Comparison of ENCODE assay signal across 9 mouse cellular contexts in genomic region chr14:99044718-99045117, GRCm38 (mm10). TPM values are rescaled to one million over a fixed set of nuclear protein-coding genes. Genes with fewer than 3 reads are reported as not detected.
DNase-seq lines count a peak whose midpoint lies in the region; ATAC-seq and TF ChIP-seq lines count a peak whose summit lies in the region.
"Had no signal": no experiment of that assay in that cellular context is flagged by ENCODE, and none has a peak within 500 bp of the region (broad histone marks: within the 10 kb centered on the region; RNA-seq: fewer than 3 reads in every experiment).

No protein-coding gene starts in this region.

- ATAC-seq in lung, embryonic 16.5 days (ENCODE audit: low read depth): no peak
- ATAC-seq in embryonic facial prominence, embryonic 15.5 days (ENCODE audit: insufficient number of reproducible peaks, low FRiP score, low TSS enrichment, low read depth): no peak
- no peak for ATAC-seq in limb, embryonic 12.5 days (ENCODE audit: insufficient number of reproducible peaks, insufficient read depth, low FRiP score, low TSS enrichment, low read depth)
- ATAC-seq in stomach, embryonic 14.5 days (ENCODE audit: insufficient number of reproducible peaks, insufficient read depth, low FRiP score, low read depth): no peak
- ATAC-seq in inflammation-experienced regulatory T-cells, adult 6 months: no peak

- peak overlapping the region; percentile 98 for H3K4me3 ChIP-seq in lung, embryonic 16.5 days (ENCODE audit: low read length)
- H3K4me3 ChIP-seq in lung, adult 2 months (replicated peaks; ENCODE audit: extremely low read depth, low read depth, low read length): no peak overlapping the region
- H3K4me3 ChIP-seq in embryonic facial prominence, embryonic 15.5 days (replicated peaks): peak overlapping the region; percentile 81
- peak overlapping the region; percentile 92 for H3K4me3 ChIP-seq in limb, embryonic 12.5 days (replicated peaks)
- peak overlapping the region; percentile 97 for H3K4me3 ChIP-seq in stomach, embryonic 14.5 days (ENCODE audit: low read depth, low read length)

- no peak for DNase-seq in lung, adult 2 months
- no peak for DNase-seq in adrenal gland, adult 2 months
- DNase-seq in kidney, adult 18-20 months: no peak

- H3K9me3 ChIP-seq in lung, embryonic 16.5 days (ENCODE audit: control insufficient read depth, low read length): no peaks in the 10 kb centered on the region
- H3K9me3 ChIP-seq in embryonic facial prominence, embryonic 15.5 days (replicated peaks): no peaks in the 10 kb centered on the region
- H3K9me3 ChIP-seq in limb, embryonic 12.5 days: no peaks in the 10 kb centered on the region
- H3K9me3 ChIP-seq in stomach, embryonic 14.5 days (ENCODE audit: control insufficient read depth, low read depth, low read length): no peaks in the 10 kb centered on the region

- no peak for TF ChIP-seq CTCF in lung, adult 2 months (IDR thresholded peaks at IDR 0.05; ENCODE audit: insufficient read depth, low read length)

- peak overlapping the region; percentile 74 for H3K4me2 ChIP-seq in lung, embryonic 16.5 days (ENCODE audit: low read depth, low read length)
- peak overlapping the region; percentile 73 for H3K4me2 ChIP-seq in embryonic facial prominence, embryonic 15.5 days (replicated peaks)
- H3K4me2 ChIP-seq in limb, embryonic 12.5 days: peak overlapping the region; percentile 70
- peak overlapping the region; percentile 71 for H3K4me2 ChIP-seq in stomach, embryonic 14.5 days (replicated peaks; ENCODE audit: low read depth, low read length)

- peaks cover 17% of the 10 kb centered on the region for H3K4me1 ChIP-seq in lung, embryonic 16.5 days (replicated peaks; ENCODE audit: control insufficient read depth, insufficient read depth, low read length)
- H3K4me1 ChIP-seq in lung, adult 2 months (ENCODE audit: control insufficient read depth, insufficient read depth, low read length): peaks cover 3% of the 10 kb centered on the region; the same call in 1 of the 2 replicates
- peaks cover 28% of the 10 kb centered on the region for H3K4me1 ChIP-seq in embryonic facial prominence, embryonic 15.5 days
- H3K4me1 ChIP-seq in limb, embryonic 12.5 days (replicated peaks): peaks cover 30% of the 10 kb centered on the region
- peaks cover 7% of the 10 kb centered on the region for H3K4me1 ChIP-seq in stomach, embryonic 14.5 days (ENCODE audit: control insufficient read depth, insufficient read depth, low read length)

- TF ChIP-seq POLR2A in lung, adult 2 months (IDR thresholded peaks at IDR 0.05; ENCODE audit: borderline replicate concordance, extremely low read depth, low read depth, low read length): no peak

- H3K36me3 ChIP-seq in lung, embryonic 16.5 days (ENCODE audit: control insufficient read depth, insufficient read depth, low read length): no peaks in the 10 kb centered on the region
- H3K36me3 ChIP-seq in embryonic facial prominence, embryonic 15.5 days: no peaks in the 10 kb centered on the region
- 0 out of 2 replicates have a peak, but pooled peaks cover 3% of the 10 kb centered on the region for H3K36me3 ChIP-seq in limb, embryonic 12.5 days
- H3K36me3 ChIP-seq in stomach, embryonic 14.5 days (ENCODE audit: control insufficient read depth, insufficient read depth, low read length): no peaks in the 10 kb centered on the region; the same call in 1 of the 2 replicates

- 2% methylated on average over 5 of the region's 5 CpGs for WGBS in lung, embryonic 16.5 days
- 5% methylated on average over 5 of the region's 5 CpGs for WGBS in lung, adult 2 months
- 6% methylated on average over 5 of the region's 5 CpGs for WGBS in embryonic facial prominence, embryonic 15.5 days
- 5% methylated on average over 5 of the region's 5 CpGs for WGBS in limb, embryonic 12.5 days
- WGBS in stomach, embryonic 14.5 days: 3% methylated on average over 5 of the region's 5 CpGs

- no peak overlapping the region for H3K27ac ChIP-seq in lung, embryonic 16.5 days (ENCODE audit: low read length)
- H3K27ac ChIP-seq in embryonic facial prominence, embryonic 15.5 days (replicated peaks): no peak overlapping the region
- no peak overlapping the region for H3K27ac ChIP-seq in limb, embryonic 12.5 days
- no peak overlapping the region for H3K27ac ChIP-seq in stomach, embryonic 14.5 days (ENCODE audit: low read length)

- H3K9ac ChIP-seq in lung, embryonic 16.5 days (ENCODE audit: low read length): peak overlapping the region; percentile 99
- H3K9ac ChIP-seq in embryonic facial prominence, embryonic 15.5 days: no peak overlapping the region
- H3K9ac ChIP-seq in limb, embryonic 12.5 days (replicated peaks): peak overlapping the region; percentile 95
- peak overlapping the region; percentile 88; the same call in 1 of the 2 replicates for H3K9ac ChIP-seq in stomach, embryonic 14.5 days (replicated peaks; ENCODE audit: low read depth, low read length)

- no peaks in the 10 kb centered on the region for H3K27me3 ChIP-seq in lung, embryonic 16.5 days (ENCODE audit: control insufficient read depth, insufficient read depth, low read depth, low read length)
- no peaks in the 10 kb centered on the region for H3K27me3 ChIP-seq in embryonic facial prominence, embryonic 15.5 days
- no peaks in the 10 kb centered on the region for H3K27me3 ChIP-seq in limb, embryonic 12.5 days
- H3K27me3 ChIP-seq in stomach, embryonic 14.5 days (ENCODE audit: control insufficient read depth, insufficient read depth, low read length): no peaks in the 10 kb centered on the region

RNA-seq across cellular contexts. Expression of gene Mzt1, which starts 1.2 kb away (rescaled TPM):
- polyA plus RNA-seq in lung, embryonic 16.5 days (2015; fragmentation: Nextera tagmentation; extraction: Ambion mirVana): 63.5 and 68.2 TPM in 2 replicates
- 5.4 and 12.3 TPM in 2 replicates for polyA plus RNA-seq in lung, adult 2 months (2012; rRNA removed)
- polyA plus RNA-seq in embryonic facial prominence, embryonic 15.5 days (2015; fragmentation: Nextera tagmentation; extraction: Ambion mirVana): 64.3 and 69.2 TPM in 2 replicates
- polyA plus RNA-seq in limb, embryonic 12.5 days (2016; fragmentation: Nextera tagmentation; extraction: Ambion mirVana): 122 and 124 TPM in 2 replicates
- 75.8 and 78.7 TPM in 2 replicates for polyA plus RNA-seq in stomach, embryonic 14.5 days (2014; fragmentation: Nextera tagmentation; extraction: Ambion mirVana)
- total RNA-seq in adrenal gland, adult 2 months (2021): 10 to 100 TPM; 23.5 to 30.3 TPM
- polyA plus RNA-seq in adrenal gland, adult 2 months (2012; rRNA removed): 3.4 and 5.1 TPM in 2 replicates
- 10 to 100 TPM; 44.2 to 63.1 (median 54.6) TPM for polyA plus RNA-seq in inflammation-experienced regulatory T-cells, adult 6 months (2017; shearing (Covaris generic))

RNA-seq across cellular contexts. Expression of gene Bora, which starts 1.3 kb away (rescaled TPM):
- 71.3 and 72.4 TPM in 2 replicates for polyA plus RNA-seq in lung, embryonic 16.5 days (2015; fragmentation: Nextera tagmentation; extraction: Ambion mirVana)
- 0.49 and 1.3 TPM in 2 replicates for polyA plus RNA-seq in lung, adult 2 months (2012; rRNA removed)
- 46.7 and 48.5 TPM in 2 replicates for polyA plus RNA-seq in embryonic facial prominence, embryonic 15.5 days (2015; fragmentation: Nextera tagmentation; extraction: Ambion mirVana)
- 102 and 118 TPM in 2 replicates for polyA plus RNA-seq in limb, embryonic 12.5 days (2016; fragmentation: Nextera tagmentation; extraction: Ambion mirVana)
- polyA plus RNA-seq in stomach, embryonic 14.5 days (2014; fragmentation: Nextera tagmentation; extraction: Ambion mirVana): 70.7 and 74.0 TPM in 2 replicates
- 1 to 10 TPM; 1.8 to 2.4 TPM for total RNA-seq in adrenal gland, adult 2 months (2021)
- 0.70 and 0.75 TPM in 2 replicates for polyA plus RNA-seq in adrenal gland, adult 2 months (2012; rRNA removed)
- polyA plus RNA-seq in inflammation-experienced regulatory T-cells, adult 6 months (2017; shearing (Covaris generic)): 10 to 100 TPM; 26.1 to 38.9 (median 33.8) TPM

RNA-seq across cellular contexts. Expression of gene Rpl36a-ps1, which starts 50.6 kb away (rescaled TPM):
- polyA plus RNA-seq in lung, embryonic 16.5 days (2015; fragmentation: Nextera tagmentation; extraction: Ambion mirVana): 1.7 and 5.7 TPM in 2 replicates
- not detected in 2 replicates for polyA plus RNA-seq in lung, adult 2 months (2012; rRNA removed)
- polyA plus RNA-seq in embryonic facial prominence, embryonic 15.5 days (2015; fragmentation: Nextera tagmentation; extraction: Ambion mirVana): 1.6 and 2.4 TPM in 2 replicates
- polyA plus RNA-seq in limb, embryonic 12.5 days (2016; fragmentation: Nextera tagmentation; extraction: Ambion mirVana): 2.6 and 3.4 TPM in 2 replicates
- 1.5 and 1.7 TPM in 2 replicates for polyA plus RNA-seq in stomach, embryonic 14.5 days (2014; fragmentation: Nextera tagmentation; extraction: Ambion mirVana)
- 1 to 10 TPM; 4.8 to 6.2 TPM for total RNA-seq in adrenal gland, adult 2 months (2021)
- polyA plus RNA-seq in adrenal gland, adult 2 months (2012; rRNA removed): not detected in 2 replicates
- 10 to 100 TPM in 2 of 3 experiments, 1 to 10 TPM in 1; 8.4 to 27.2 (median 23.6) TPM for polyA plus RNA-seq in inflammation-experienced regulatory T-cells, adult 6 months (2017; shearing (Covaris generic))
- polyA plus RNA-seq: small intestine, adult 2 months had no signal

RNA-seq across cellular contexts. Expression of gene Pibf1, which starts 54.5 kb away (rescaled TPM):
- 17.5 and 19.9 TPM in 2 replicates for polyA plus RNA-seq in lung, embryonic 16.5 days (2015; fragmentation: Nextera tagmentation; extraction: Ambion mirVana)
- polyA plus RNA-seq in lung, adult 2 months (2012; rRNA removed): 1.9 and 2.7 TPM in 2 replicates
- polyA plus RNA-seq in embryonic facial prominence, embryonic 15.5 days (2015; fragmentation: Nextera tagmentation; extraction: Ambion mirVana): 19.2 and 19.9 TPM in 2 replicates
- 24.2 and 26.3 TPM in 2 replicates for polyA plus RNA-seq in limb, embryonic 12.5 days (2016; fragmentation: Nextera tagmentation; extraction: Ambion mirVana)
- 21.5 and 21.6 TPM in 2 replicates for polyA plus RNA-seq in stomach, embryonic 14.5 days (2014; fragmentation: Nextera tagmentation; extraction: Ambion mirVana)
- 1 to 10 TPM; 8.5 to 8.9 TPM for total RNA-seq in adrenal gland, adult 2 months (2021)
- polyA plus RNA-seq in adrenal gland, adult 2 months (2012; rRNA removed): 0.85 and 1.4 TPM in 2 replicates
- 10 to 100 TPM; 18.6 to 33.2 (median 31.2) TPM for polyA plus RNA-seq in inflammation-experienced regulatory T-cells, adult 6 months (2017; shearing (Covaris generic))

RNA-seq across cellular contexts. Expression of gene Dis3, which starts 54.9 kb away (rescaled TPM):
- 24.1 and 26.9 TPM in 2 replicates for polyA plus RNA-seq in lung, embryonic 16.5 days (2015; fragmentation: Nextera tagmentation; extraction: Ambion mirVana)
- 4.1 and 4.4 TPM in 2 replicates for polyA plus RNA-seq in lung, adult 2 months (2012; rRNA removed)
- 25.5 and 27.6 TPM in 2 replicates for polyA plus RNA-seq in embryonic facial prominence, embryonic 15.5 days (2015; fragmentation: Nextera tagmentation; extraction: Ambion mirVana)
- polyA plus RNA-seq in limb, embryonic 12.5 days (2016; fragmentation: Nextera tagmentation; extraction: Ambion mirVana): 45.9 and 51.5 TPM in 2 replicates
- 40.3 and 41.5 TPM in 2 replicates for polyA plus RNA-seq in stomach, embryonic 14.5 days (2014; fragmentation: Nextera tagmentation; extraction: Ambion mirVana)
- 10 to 100 TPM; 23.4 to 26.3 TPM for total RNA-seq in adrenal gland, adult 2 months (2021)
- 4.1 and 5.4 TPM in 2 replicates for polyA plus RNA-seq in adrenal gland, adult 2 months (2012; rRNA removed)
- 1 to 10 TPM; 9.0 to 9.7 (median 9.2) TPM for polyA plus RNA-seq in inflammation-experienced regulatory T-cells, adult 6 months (2017; shearing (Covaris generic))

Comparison
In these comparisons a context has a peak if more than half of its experiments do, and no peak if none do; other contexts are left out.
1. RNA of gene Bora, which starts 1.3 kb away (polyA plus RNA-seq): 102 to 118 TPM in limb, embryonic 12.5 days, 70.7 to 74.0 TPM in stomach, embryonic 14.5 days, 71.3 to 72.4 TPM in lung, embryonic 16.5 days, 46.7 to 48.5 TPM in embryonic facial prominence, embryonic 15.5 days and 26.1 to 38.9 TPM in inflammation-experienced regulatory T-cells, adult 6 months; 0.49 to 1.3 TPM in lung, adult 2 months and 0.70 to 0.75 TPM in adrenal gland, adult 2 months; every median in the first group is over 10 times any median in the second.
2. Peak in every context shown above with its lines, with median percentiles within 50 percentile points of each other: H3K4me2 ChIP-seq.